Mouse (Mus musculus) CH12.LX (cell line): Measurements from ENCODE around the gene Gm1527. TPM values are rescaled to one million over a fixed set of nuclear protein-coding genes. Genes with fewer than 3 reads are reported as not detected.
"Not testable (repeated sequence)": the region's sequence is repeated elsewhere in the genome, so short reads cannot be mapped to it uniquely, and the experiment has no call there.

Experiments
- DNase-seq: peaks from one replicate; pipeline ENCODE4 v3.0.0-alpha.2; 2013; ENCODE audit errors: extremely low read depth
- H3K27ac ChIP-seq: 2 replicates; pipeline ENCODE4 v1.5.1; 2012; ENCODE audit warnings: low read depth, mild to moderate bottlenecking, control low read depth, moderate library complexity; ENCODE audit not compliant: insufficient read depth
- H3K27me3 ChIP-seq: replicated peaks from 2 replicates; pipeline ENCODE3; 2012; ENCODE audit warnings: inconsistent platforms
- H3K36me3 ChIP-seq, 2 experiments: replicated peaks in 1 of 2; 2 replicates each; pipeline versions ENCODE3 to v1.6.1; 2012; ENCODE audit warnings: inconsistent platforms in 1 of 2, low read length in 1 of 2, mild to moderate bottlenecking in 1 of 2, mixed read lengths in 1 of 2, moderate library complexity in 1 of 2; ENCODE audit not compliant: control insufficient read depth in 1 of 2, insufficient read depth in 1 of 2
- H3K4me1 ChIP-seq, 2 experiments: 2 replicates each; pipeline ENCODE4 v1.6.1; 2012; ENCODE audit warnings: inconsistent platforms in 1 of 2, moderate library complexity in 1 of 2; ENCODE audit not compliant: insufficient read depth in 2 of 2, control insufficient read depth in 1 of 2
- H3K4me2 ChIP-seq: 2 replicates; pipeline ENCODE4 v1.6.1; 2012; ENCODE audit warnings: low read depth, mild to moderate bottlenecking, control low read depth; ENCODE audit not compliant: poor library complexity, insufficient read depth, severe bottlenecking
- H3K4me3 ChIP-seq, 3 experiments: fragments of 150-350 bp in 1 of 3; sonication (generic) in 1 of 3; replicated peaks in 1 of 3; 2 replicates each; pipeline versions ENCODE3 to v1.5.1; 2011 to 2012; ENCODE audit warnings: low read depth in 2 of 3, low read length in 2 of 3, mild to moderate bottlenecking in 2 of 3, moderate library complexity in 2 of 3, control low read depth in 1 of 3, improper control_type of control experiment in 1 of 3, inconsistent platforms in 1 of 3, mixed read lengths in 1 of 3; ENCODE audit not compliant: poor library complexity in 1 of 3
- H3K79me2 ChIP-seq: replicated peaks from 2 replicates; pipeline ENCODE4 v1.6.1; 2012; ENCODE audit warnings: mild to moderate bottlenecking, moderate library complexity; ENCODE audit not compliant: control insufficient read depth, poor library complexity, insufficient read depth, severe bottlenecking; ENCODE audit errors: extremely low read depth
- H3K9ac ChIP-seq: 2 replicates; pipeline ENCODE4 v1.6.1; 2012; ENCODE audit warnings: low read depth, mild to moderate bottlenecking, control low read depth, moderate library complexity; ENCODE audit not compliant: insufficient read depth
- H3K9me3 ChIP-seq: replicated peaks from 2 replicates; pipeline ENCODE3; 2012; ENCODE audit warnings: low read length, inconsistent platforms, mixed read lengths
- CHD2 ChIP-seq: IDR thresholded peaks from 2 replicates; pipeline ENCODE4 v1.6.1; 2011; ENCODE audit warnings: low read length, improper control_type of control experiment
- CTCF ChIP-seq, 2 experiments: IDR thresholded peaks in 1 of 2; conservative IDR thresholded peaks in 1 of 2; 2 replicates each; pipeline ENCODE4 v1.5.1; 2011 to 2012; ENCODE audit warnings: low read depth in 2 of 2, low read length in 2 of 2, improper control_type of control experiment in 1 of 2, inconsistent platforms in 1 of 2, mild to moderate bottlenecking in 1 of 2, moderate library complexity in 1 of 2
- E2F4 ChIP-seq: IDR thresholded peaks from 2 replicates; pipeline ENCODE4 v1.6.1; 2011; ENCODE audit warnings: low read depth, low read length, improper control_type of control experiment; ENCODE audit not compliant: insufficient replicate concordance
- HCFC1 ChIP-seq: IDR thresholded peaks from 2 replicates; pipeline ENCODE4 v1.6.1; 2012; ENCODE audit warnings: low read depth, mild to moderate bottlenecking, inconsistent platforms, low read length, improper control_type of control experiment
- JUND ChIP-seq: conservative IDR thresholded peaks from 2 replicates; pipeline ENCODE4 v1.6.1; 2011; ENCODE audit warnings: low read depth, low read length, improper control_type of control experiment
- MAFK ChIP-seq: IDR thresholded peaks from 2 replicates; pipeline ENCODE4 v1.6.1; 2011; ENCODE audit warnings: low read length, improper control_type of control experiment; ENCODE audit not compliant: insufficient replicate concordance
- MYC ChIP-seq: IDR thresholded peaks from 2 replicates; pipeline ENCODE4 v1.6.1; 2011; ENCODE audit warnings: low read depth, mild to moderate bottlenecking, improper control_type of control experiment, low read length
- NRF1 ChIP-seq: IDR thresholded peaks from 2 replicates; pipeline ENCODE4 v1.6.1; 2014; ENCODE audit warnings: low read depth, mild to moderate bottlenecking, inconsistent platforms, low read length, improper control_type of control experiment, moderate library complexity
- POLR2AphosphoS2 ChIP-seq: IDR thresholded peaks from 2 replicates; pipeline ENCODE4 v1.6.1; 2011; ENCODE audit warnings: low read depth, low read length, improper control_type of control experiment
- TBP ChIP-seq: conservative IDR thresholded peaks from 2 replicates; pipeline ENCODE4 v1.6.1; 2011; ENCODE audit warnings: low read depth, low read length, improper control_type of control experiment
- USF1 ChIP-seq: IDR thresholded peaks from 2 replicates; pipeline ENCODE4 v1.6.1; 2014; ENCODE audit warnings: low read depth, mild to moderate bottlenecking, inconsistent platforms, low read length, improper control_type of control experiment
- USF2 ChIP-seq: conservative IDR thresholded peaks from 2 replicates; pipeline ENCODE4 v1.6.1; 2011; ENCODE audit warnings: low read depth, low read length, improper control_type of control experiment
- ZKSCAN1 ChIP-seq: IDR thresholded peaks from 2 replicates; pipeline ENCODE4 v1.6.1; 2012; ENCODE audit warnings: low read depth, inconsistent platforms, low read length, improper control_type of control experiment, borderline replicate concordance
- ZMIZ1 ChIP-seq: IDR thresholded peaks from 2 replicates; pipeline ENCODE4 v1.6.1; 2012; ENCODE audit warnings: low read depth, mild to moderate bottlenecking, inconsistent platforms, low read length, improper control_type of control experiment
- dilution Hi-C: fragments of 300-500 bp; cut with MboI; formaldehyde crosslinking; loops from 2 replicates; pipeline ENCODE4 v1.14.3; 2020; ENCODE audit warnings: low sequenced_read_pairs; ENCODE audit not compliant: extremely low pct_unique_long_range_greater_than_20kb, extremely low pct_ligation_motif_present
- in situ Hi-C: fragments of 300-500 bp; cut with MboI; formaldehyde crosslinking; loops from 3 replicates; pipeline ENCODE4 v1.14.3; 2019; ENCODE audit warnings: low sequenced_read_pairs, low pct_ligation_motif_present, low pct_unique_long_range_greater_than_20kb, mixed read lengths
- polyA plus RNA-seq: library from polyadenylated mRNA; unstranded; fragments of >175 nt; gene quantifications from 2 replicates; pipeline ENCODE4 v1.2.1, GENCODE M21; 2012; ENCODE audit warnings: low read depth; ENCODE audit not compliant: insufficient read length
- total RNA-seq, 2 experiments: library from RNA; depleted of rRNA; stranded (reverse); fragments of 300-350 nt in 1 of 2; fragments of >200 nt in 1 of 2; gene quantifications; 2 replicates each; pipeline ENCODE4 v1.2.3; 2012 to 2014

Gene Gm1527
- total and polyA plus RNA-seq, 3 experiments = not detected

DNA sequence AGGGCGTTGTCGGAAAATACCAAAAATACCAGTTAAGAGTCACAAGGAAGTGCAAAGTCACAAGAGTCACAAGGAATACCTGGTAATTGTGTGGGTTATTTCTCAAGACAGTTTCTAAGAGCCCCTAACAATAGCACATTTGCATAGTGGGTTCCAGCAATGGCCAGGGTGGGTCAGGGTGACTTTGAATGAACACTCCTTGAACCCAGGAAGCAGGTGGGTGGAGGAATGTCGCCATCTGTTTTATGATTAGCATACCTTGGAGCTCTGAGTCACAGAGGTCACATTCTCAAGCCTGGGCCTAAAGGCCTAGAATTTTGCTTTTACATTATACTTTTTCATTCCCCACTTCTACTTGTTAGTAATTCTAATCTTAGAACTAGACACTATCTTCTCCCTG lies 40.2 kb upstream of the Gm1527 start:
- dilution Hi-C loops, in situ Hi-C loops, H3K9ac ChIP-seq, H3K9me3 ChIP-seq, DNase-seq, H3K27ac ChIP-seq, H3K4me2 ChIP-seq, H3K36me3 ChIP-seq, H3K27me3 ChIP-seq, H3K79me2 ChIP-seq, H3K4me1 ChIP-seq, H3K4me3 ChIP-seq: not testable (repeated sequence)

- H3K27ac ChIP-seq, H3K79me2 ChIP-seq, dilution Hi-C loops, H3K4me1 ChIP-seq, in situ Hi-C loops, H3K4me2 ChIP-seq, H3K9me3 ChIP-seq, H3K27me3 ChIP-seq, H3K36me3 ChIP-seq, DNase-seq, H3K4me3 ChIP-seq, H3K9ac ChIP-seq: not testable (repeated sequence)
These were observed 32.6 kb upstream of the Gm1527 start for GRCm38 (mm10) chr3:28859630-28860392.

- H3K9me3 ChIP-seq, H3K4me2 ChIP-seq, H3K4me3 ChIP-seq, in situ Hi-C loops, H3K27ac ChIP-seq, H3K9ac ChIP-seq, H3K36me3 ChIP-seq, H3K79me2 ChIP-seq, H3K4me1 ChIP-seq, DNase-seq, dilution Hi-C loops, H3K27me3 ChIP-seq: not testable (repeated sequence)
These were observed 4.5 kb downstream of the Gm1527 start for GRCm38 (mm10) chr3:28896966-28897365.

- dilution Hi-C loops (no loop called here), in situ Hi-C loops (loop anchor here (5.0 kb wide), 1 partner anchor 154 kb away; no protein-coding TSS in a partner anchor)
- Histone ChIP-seq H3K79me2 (no peaks in the 10 kb centered on the region), H3K36me3 (no peaks in the 10 kb centered on the region), H3K4me1 (no peaks in the 10 kb centered on the region), H3K9me3 (no peaks in the 10 kb centered on the region), H3K4me3 (no peak overlapping the region), H3K27ac (no peak overlapping the region), H3K4me2 (no peak overlapping the region), H3K9ac (no peak overlapping the region), H3K27me3 (no peaks in the 10 kb centered on the region)
- TF ChIP-seq ZMIZ1 (no peak), MYC (no peak), CTCF (conservative IDR thresholded peaks at IDR 0.05 in 1 of 2, IDR thresholded peaks at IDR 0.05 in 1 of 2; ENCODE audit: low read depth in 2 of 2, low read length in 2 of 2) (no peak), USF1 (no peak), MAFK (no peak), ZKSCAN1 (no peak), TBP (no peak), POLR2AphosphoS2 (no peak), E2F4 (no peak), JUND (no peak), HCFC1 (no peak), CHD2 (no peak), NRF1 (no peak), USF2 (no peak)
- no peak for DNase-seq
These were observed 73.5 kb downstream of the Gm1527 start for GRCm38 (mm10) chr3:28965931-28966330.
